In the genomic region with DNA sequence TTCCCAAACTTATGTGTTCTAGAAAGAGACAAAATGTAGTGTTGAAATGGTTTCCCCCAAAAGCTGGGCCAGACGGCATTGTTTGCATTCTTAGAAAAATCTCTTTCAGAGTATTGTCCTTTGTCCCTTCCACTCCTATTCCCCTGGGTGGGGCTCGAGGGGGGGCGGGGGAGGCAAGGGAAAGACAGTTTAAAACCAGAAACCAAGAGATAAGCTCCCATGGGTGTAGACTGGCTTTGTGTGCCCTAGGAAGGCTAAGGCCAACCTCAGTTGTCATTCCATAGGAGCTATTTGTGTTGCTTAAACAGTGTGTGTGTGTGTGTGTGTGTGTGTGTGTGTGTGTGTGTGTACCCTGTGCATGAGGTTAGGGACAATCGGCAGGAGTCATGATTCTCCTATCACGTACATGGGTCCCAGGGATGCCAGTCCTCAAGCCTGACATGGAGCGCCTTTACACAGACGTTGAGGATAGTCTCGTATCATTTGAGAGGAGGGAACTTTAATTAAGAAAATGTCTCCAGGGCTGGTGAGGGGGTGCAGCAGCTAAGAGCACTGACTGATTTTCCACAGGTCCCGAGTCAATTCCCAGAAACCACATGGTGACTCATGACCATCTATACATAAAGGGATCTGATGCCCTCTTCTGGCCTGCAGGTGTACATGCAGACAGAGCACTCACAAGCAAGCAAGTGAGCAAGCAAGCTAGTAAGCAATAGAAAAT, we compare ENCODE assay signal across 9 mouse cellular contexts. TPM values are rescaled to one million over a fixed set of nuclear protein-coding genes. Genes with fewer than 3 reads are reported as not detected.
DNase-seq lines count a peak whose midpoint lies in the region; ATAC-seq and TF ChIP-seq lines count a peak whose summit lies in the region.
"Had no signal": no experiment of that assay in that cellular context is flagged by ENCODE, and none has a peak within 500 bp of the region (broad histone marks: within the 10 kb centered on the region; RNA-seq: fewer than 3 reads in every experiment).

No protein-coding gene starts in this region.

- no peak for ATAC-seq in G1E (ENCODE audit: extremely low read depth, insufficient number of reproducible peaks, low FRiP score, poor library complexity, severe bottlenecking)
- ATAC-seq in heart, embryonic 11.5 days (replicated peaks; ENCODE audit: insufficient number of reproducible peaks, low FRiP score, low TSS enrichment): 0 out of 2 replicates have a peak, but pooled peaks have one; percentile 27

- H3K79me2 ChIP-seq in C2C12 (ENCODE audit: control insufficient read depth, insufficient read depth): no peaks in the 10 kb centered on the region

- 55% methylated on average over 9 of the region's 9 CpGs for WGBS in heart, embryonic 11.5 days (ENCODE audit: insufficient replicate concordance)

- no peak overlapping the region for H3K27ac ChIP-seq in heart, embryonic 11.5 days (ENCODE audit: low read depth, low read length)

- H3ac ChIP-seq in C2C12 (ENCODE audit: control insufficient read depth, insufficient read length, low read depth): no peak overlapping the region

- no peak overlapping the region for H3K4me2 ChIP-seq in heart, embryonic 11.5 days

- H3K4me3 ChIP-seq in C2C12 (ENCODE audit: insufficient read depth, poor library complexity, severe bottlenecking) (no peak overlapping the region), G1E (ENCODE audit: low read depth, low read length) (no peak overlapping the region)
- H3K4me3 ChIP-seq in heart, embryonic 11.5 days (ENCODE audit: low read depth, low read length): no peak overlapping the region

- H3K36me3 ChIP-seq in C2C12 (ENCODE audit: control insufficient read depth, insufficient read depth): no peaks in the 10 kb centered on the region
- H3K36me3 ChIP-seq in G1E (replicated peaks): no peaks in the 10 kb centered on the region
- no peaks in the 10 kb centered on the region for H3K36me3 ChIP-seq in heart, embryonic 11.5 days (ENCODE audit: control insufficient read depth, insufficient read depth, low read length)

- TF ChIP-seq CTCF in C2C12 (IDR thresholded peaks at IDR 0.05; ENCODE audit: control insufficient read depth, insufficient read depth, insufficient read length) (peak; percentile 63), G1E (IDR thresholded peaks at IDR 0.05; ENCODE audit: low read depth, low read length) (0 out of 2 replicates have a peak, but pooled peaks have one; percentile 4)

- no peaks in the 10 kb centered on the region for H3K9me3 ChIP-seq in G1E (replicated peaks)
- peaks cover 3% of the 10 kb centered on the region; the same call in 1 of the 2 replicates for H3K9me3 ChIP-seq in heart, embryonic 11.5 days (replicated peaks; ENCODE audit: control insufficient read depth, low read length)

- no peaks in the 10 kb centered on the region for H3K27me3 ChIP-seq in C2C12 (ENCODE audit: control insufficient read depth, insufficient read depth, insufficient read length)
- H3K27me3 ChIP-seq in G1E (ENCODE audit: insufficient read depth, low read length): no peaks in the 10 kb centered on the region; the same call in 1 of the 2 replicates
- H3K27me3 ChIP-seq in heart, embryonic 11.5 days (ENCODE audit: control insufficient read depth, insufficient read depth, low read length): no peaks in the 10 kb centered on the region

- no peaks in the 10 kb centered on the region for H3K4me1 ChIP-seq in G1E (ENCODE audit: insufficient read depth, low read depth, low read length)
- no peaks in the 10 kb centered on the region for H3K4me1 ChIP-seq in heart, embryonic 11.5 days (ENCODE audit: control insufficient read depth, insufficient read depth, low read length)

- no peak for DNase-seq in G1E (ENCODE audit: low spot score)
- peak; percentile 31 to 61 for DNase-seq in cerebellum, postnatal 25 days
- DNase-seq in kidney, postnatal 10 days: peak; percentile 61
- DNase-seq in lung, adult 18-20 months: peak; percentile 43 to 60
- peak; percentile 54 to 69 for DNase-seq in right cerebral cortex, adult 2 months (ENCODE audit: low spot score in 2 of 2)
- no peak for DNase-seq in thymus, postnatal 4 days

- H3K79me3 ChIP-seq in C2C12 (ENCODE audit: low read depth): no peaks in the 10 kb centered on the region

- H3K9ac ChIP-seq in heart, embryonic 11.5 days (ENCODE audit: low read depth, low read length): no peak overlapping the region

TF ChIP-seq in C2C12, 6 proteins besides CTCF, POLR2A, EP300 and RAD21:
- TF ChIP-seq USF1 (IDR thresholded peaks at IDR 0.05; ENCODE audit: low read depth) (peak; percentile 41), CEBPB (IDR thresholded peaks at IDR 0.05; ENCODE audit: low read depth) (no peak), FOSL1 (IDR thresholded peaks at IDR 0.05; ENCODE audit: insufficient read depth, low read length, poor library complexity, severe bottlenecking) (no peak), MYOD1 (IDR thresholded peaks at IDR 0.05; ENCODE audit: control insufficient read depth, insufficient read length, low read depth) (no peak)
TF ChIP-seq in C2C12: peak in this region for 1.

RNA-seq across cellular contexts. Expression of a gene that starts 22.9 kb away (rescaled TPM):
- 39.1 TPM for polyA plus RNA-seq in C2C12 (2012; fragmentation: generic; extraction: Trizol)
- total RNA-seq in G1E (2014; fragmentation: Nextera tagmentation): 1.3 and 1.7 TPM in 2 replicates
- total RNA-seq in G1E (2017): 1.9 and 4.1 TPM in 2 replicates
- polyA plus RNA-seq in G1E (2012): 2.0 and 2.1 TPM in 2 replicates
- polyA plus RNA-seq in heart, embryonic 11.5 days (2014; fragmentation: Nextera tagmentation; extraction: Ambion mirVana): 14.3 and 15.7 TPM in 2 replicates

RNA-seq across cellular contexts. Expression of a gene that starts 44.1 kb away (rescaled TPM):
- not detected for polyA plus RNA-seq in C2C12 (2012; fragmentation: generic; extraction: Trizol)
- not detected in 2 replicates for total RNA-seq in G1E (2014; fragmentation: Nextera tagmentation)
- not detected in 2 replicates for total RNA-seq in G1E (2017)
- not detected in 2 replicates for polyA plus RNA-seq in G1E (2012)
- polyA plus RNA-seq in heart, embryonic 11.5 days (2014; fragmentation: Nextera tagmentation; extraction: Ambion mirVana): not detected in 2 replicates
- total RNA-seq: left cerebral cortex, postnatal 10 days had no signal

RNA-seq across cellular contexts. Expression of a gene that starts 54.3 kb away (rescaled TPM):
- polyA plus RNA-seq in C2C12 (2012; fragmentation: generic; extraction: Trizol) (not detected), G1E (2012) (not detected in 2 replicates)
- total RNA-seq in G1E (2014; fragmentation: Nextera tagmentation) (not detected in 2 replicates), G1E (2017) (not detected in 2 replicates)
- polyA plus RNA-seq in heart, embryonic 11.5 days (2014; fragmentation: Nextera tagmentation; extraction: Ambion mirVana): not detected in 2 replicates
- total RNA-seq: left cerebral cortex, postnatal 10 days had no signal

Comparison
In these comparisons a context has a peak if more than half of its experiments do, and no peak if none do; other contexts are left out.
1. DNase-seq: peak in cerebellum, postnatal 25 days (2 of 2), kidney, postnatal 10 days (single experiment), lung, adult 18-20 months (2 of 2) and right cerebral cortex, adult 2 months (2 of 2); none in G1E (single experiment) and thymus, postnatal 4 days (single experiment).